Mouse (Mus musculus) liver, embryonic 16.5 days (tissue): Measurements from ENCODE around the gene Kcnc3. TPM values are rescaled to one million over a fixed set of nuclear protein-coding genes. Genes with fewer than 3 reads are reported as not detected.

ENCODE experiments used
- ATAC-seq: fragments of 200-750 bp; cut with Nextera tagmentation; 2 replicates; pipeline ENCODE4 v1.8.0; 2017; ENCODE audit warnings: low read depth, mild to moderate bottlenecking, moderate number of reproducible peaks, moderate library complexity
- H3K27ac ChIP-seq: fragments of 300-500 bp; sonication (generic); 2 replicates; pipeline ENCODE4 v1.5.1; 2014; ENCODE audit warnings: mild to moderate bottlenecking, low read length
- H3K27me3 ChIP-seq: fragments of 300-500 bp; sonication (generic); 2 replicates; pipeline ENCODE4 v1.6.1; 2014; ENCODE audit warnings: low read depth, low read length, mixed read lengths; ENCODE audit not compliant: control insufficient read depth, insufficient read depth
- H3K36me3 ChIP-seq: fragments of 300-500 bp; sonication (generic); 2 replicates; pipeline ENCODE4 v1.6.1; 2014; ENCODE audit warnings: mild to moderate bottlenecking; ENCODE audit not compliant: control insufficient read depth, insufficient read depth
- H3K4me1 ChIP-seq: fragments of 300-500 bp; sonication (generic); 2 replicates; pipeline ENCODE4 v1.6.1; 2014; ENCODE audit warnings: low read depth, low read length, mixed read lengths; ENCODE audit not compliant: control insufficient read depth
- H3K4me2 ChIP-seq: fragments of 300-500 bp; sonication (generic); 2 replicates; pipeline ENCODE4 v1.6.1; 2014; ENCODE audit warnings: low read depth, low read length, mixed read lengths
- H3K4me3 ChIP-seq: fragments of 300-500 bp; sonication (generic); 2 replicates; pipeline ENCODE4 v1.5.1; 2014; ENCODE audit warnings: low read depth, mild to moderate bottlenecking, low read length
- H3K9ac ChIP-seq: fragments of 300-500 bp; sonication (generic); 2 replicates; pipeline ENCODE4 v1.6.1; 2014; ENCODE audit warnings: low read depth, low read length
- H3K9me3 ChIP-seq: fragments of 300-500 bp; sonication (generic); replicated peaks from 2 replicates; pipeline ENCODE4 v1.6.1; 2016; ENCODE audit warnings: low read length; ENCODE audit not compliant: control insufficient read depth
- WGBS: fragments of 180-500 bp; shearing (Covaris S2); extraction: QIAGEN DNeasy Blood & Tissue Kit; methylation state at CpG from one replicate; pipeline ENCODE4 v1.1.7; 2014; ENCODE audit not compliant: insufficient replicate concordance; 5-methylcytosine and 5-hydroxymethylcytosine counted together
- polyA plus RNA-seq: library from polyadenylated mRNA; unstranded; fragments of >200 nt; fragmentation: Nextera tagmentation; extraction: Ambion mirVana; gene quantifications from 2 replicates; pipeline ENCODE4 v1.2.1, GENCODE M21; 2015

The Kcnc3 gene
- polyA plus RNA-seq, 1 experiment from 2014 or later = 0.06 TPM

DNA sequence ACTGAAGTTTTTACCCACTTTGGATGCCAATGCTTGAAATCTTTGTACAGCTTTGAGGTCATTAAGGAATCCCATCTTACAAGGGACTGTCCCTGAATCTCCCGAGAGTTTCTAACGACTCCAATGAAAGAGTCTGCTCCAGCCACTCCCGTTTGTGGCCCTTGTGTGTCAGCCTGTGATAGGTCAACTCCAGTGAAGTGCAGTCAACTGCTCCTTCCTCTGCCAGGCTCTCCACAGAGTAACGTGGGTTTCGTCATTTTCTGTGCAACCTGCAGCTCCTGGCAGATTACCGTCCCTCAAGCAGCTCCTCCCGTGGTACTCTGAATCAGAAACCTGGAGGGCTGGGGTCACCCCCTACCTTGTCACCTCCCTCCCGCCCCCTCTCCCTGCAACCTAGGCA lies 27.2 kb upstream of the Kcnc3 start:
- no peak overlapping the region for H3K27ac ChIP-seq
- H3K4me3 ChIP-seq = no peak overlapping the region
- 28% methylated on average over 8 of the region's 8 CpGs for WGBS

DNA sequence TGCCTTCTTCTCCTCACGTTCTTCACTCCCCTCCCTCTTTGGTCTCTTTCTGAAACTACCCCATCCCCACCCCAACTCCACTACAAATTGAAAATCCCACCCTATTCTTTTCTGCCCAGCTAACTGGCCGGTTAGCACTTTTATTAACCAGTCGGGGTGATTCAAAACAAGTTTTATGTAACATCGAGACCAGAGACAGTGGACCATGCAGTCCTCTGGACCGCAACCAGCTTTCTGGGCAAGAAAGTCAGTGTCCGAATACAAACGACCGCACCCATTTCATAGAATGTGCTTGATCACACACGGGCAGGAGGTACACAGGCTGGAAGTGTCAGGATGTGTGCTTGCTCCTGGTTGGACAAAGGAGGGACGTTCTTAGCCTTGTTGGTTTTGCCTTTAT lies 26.0 kb upstream of the Kcnc3 start:
- Histone ChIP-seq H3K9me3 (no peaks in the 10 kb centered on the region), H3K27ac (no peak overlapping the region), H3K9ac (no peak overlapping the region), H3K4me1 (no peaks in the 10 kb centered on the region), H3K36me3 (no peaks in the 10 kb centered on the region), H3K27me3 (no peaks in the 10 kb centered on the region), H3K4me3 (no peak overlapping the region), H3K4me2 (no peak overlapping the region)
- WGBS = 66% methylated on average over 10 of the region's 10 CpGs
- no peak for ATAC-seq

More for the DNA sequence above, 27.2 kb upstream of the Kcnc3 start:
- no peaks in the 10 kb centered on the region for H3K9me3 ChIP-seq
- H3K4me1 ChIP-seq = no peaks in the 10 kb centered on the region
- no peaks in the 10 kb centered on the region for H3K27me3 ChIP-seq
- ATAC-seq = no peak
- H3K36me3 ChIP-seq = no peaks in the 10 kb centered on the region
- H3K9ac ChIP-seq = no peak overlapping the region
- H3K4me2 ChIP-seq = no peak overlapping the region

DNA sequence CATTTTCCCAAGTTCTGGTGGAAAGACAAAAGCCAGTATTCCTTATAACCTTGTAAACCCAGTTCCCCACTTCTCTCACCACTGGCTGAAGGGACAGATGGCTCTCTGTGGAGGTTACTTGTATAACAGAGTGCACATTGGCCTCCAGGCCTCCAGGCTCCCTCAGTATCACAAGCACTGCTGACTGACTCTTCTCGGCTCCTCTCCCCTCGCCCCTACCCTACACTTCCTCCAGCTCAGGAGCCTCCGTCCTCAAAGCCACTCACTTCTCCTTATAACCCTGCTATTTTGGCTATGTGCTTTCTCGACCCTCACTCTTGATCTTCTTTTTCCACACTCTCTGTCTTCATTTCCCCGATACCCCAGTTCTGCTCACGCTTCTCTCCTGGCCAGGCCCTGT lies 25.1 kb upstream of the Kcnc3 start:
- no peaks in the 10 kb centered on the region for H3K36me3 ChIP-seq
- H3K9me3 ChIP-seq = no peaks in the 10 kb centered on the region
- no peak overlapping the region for H3K9ac ChIP-seq
- no peak overlapping the region for H3K27ac ChIP-seq
- ATAC-seq = no peak
- no peaks in the 10 kb centered on the region for H3K4me1 ChIP-seq
- WGBS = 38% methylated on average over 6 of the region's 6 CpGs
- no peaks in the 10 kb centered on the region for H3K27me3 ChIP-seq
- no peak overlapping the region for H3K4me3 ChIP-seq
- H3K4me2 ChIP-seq = no peak overlapping the region

DNA sequence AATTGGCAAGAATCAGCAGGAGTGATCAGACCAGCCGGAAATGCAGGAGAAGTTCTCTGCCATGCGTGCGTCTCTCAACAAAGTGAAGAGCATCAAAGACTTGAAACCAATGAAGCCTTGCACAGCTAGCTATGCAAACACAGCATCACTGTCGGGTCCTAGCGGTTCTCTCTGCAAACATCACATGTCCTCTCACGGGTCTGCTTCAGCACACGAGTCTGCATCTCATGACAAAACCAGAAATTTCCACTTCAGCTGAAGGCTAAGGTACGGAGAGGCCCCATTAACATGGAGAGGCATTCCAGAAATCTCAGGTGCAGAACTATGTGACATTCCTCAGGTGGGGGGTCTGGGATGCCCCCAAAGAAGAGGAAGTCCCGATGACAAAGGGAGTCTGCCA lies 21.7 kb upstream of the Kcnc3 start:
- no peak for ATAC-seq
- H3K4me3 ChIP-seq = no peak overlapping the region
- H3K4me1 ChIP-seq = no peaks in the 10 kb centered on the region
- H3K9ac ChIP-seq = no peak overlapping the region
- no peaks in the 10 kb centered on the region for H3K9me3 ChIP-seq
- H3K27ac ChIP-seq = no peak overlapping the region
- no peaks in the 10 kb centered on the region for H3K27me3 ChIP-seq
- no peak overlapping the region for H3K4me2 ChIP-seq
- no peaks in the 10 kb centered on the region for H3K36me3 ChIP-seq
- 58% methylated on average over 9 of the region's 9 CpGs for WGBS

DNA sequence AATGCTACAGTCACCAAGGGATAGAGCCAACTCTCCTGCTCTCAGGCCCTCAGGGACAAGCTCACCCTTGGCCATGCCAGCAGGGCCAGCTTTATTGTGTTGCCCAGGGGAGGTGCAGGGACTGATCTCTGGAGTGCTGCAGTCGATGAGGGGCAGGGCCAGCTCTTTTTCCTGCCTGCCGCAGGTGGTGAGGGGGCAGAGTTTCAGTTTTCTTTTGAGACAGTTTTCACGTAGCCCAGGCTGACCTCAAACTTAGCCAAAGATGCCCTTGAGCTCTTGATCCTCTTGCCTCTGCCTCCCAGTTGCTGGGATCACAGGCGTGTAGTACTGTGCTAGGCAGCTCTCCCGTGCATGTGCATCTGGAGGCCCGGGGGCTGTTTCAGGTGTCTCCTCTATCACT lies 19.5 kb upstream of the Kcnc3 start:
- Histone ChIP-seq H3K4me1 (no peaks in the 10 kb centered on the region), H3K27ac (no peak overlapping the region), H3K27me3 (no peaks in the 10 kb centered on the region), H3K9me3 (no peaks in the 10 kb centered on the region), H3K9ac (no peak overlapping the region), H3K4me3 (no peak overlapping the region), H3K36me3 (no peaks in the 10 kb centered on the region), H3K4me2 (no peak overlapping the region)
- no peak for ATAC-seq
- 64% methylated on average over 6 of the region's 6 CpGs for WGBS

DNA sequence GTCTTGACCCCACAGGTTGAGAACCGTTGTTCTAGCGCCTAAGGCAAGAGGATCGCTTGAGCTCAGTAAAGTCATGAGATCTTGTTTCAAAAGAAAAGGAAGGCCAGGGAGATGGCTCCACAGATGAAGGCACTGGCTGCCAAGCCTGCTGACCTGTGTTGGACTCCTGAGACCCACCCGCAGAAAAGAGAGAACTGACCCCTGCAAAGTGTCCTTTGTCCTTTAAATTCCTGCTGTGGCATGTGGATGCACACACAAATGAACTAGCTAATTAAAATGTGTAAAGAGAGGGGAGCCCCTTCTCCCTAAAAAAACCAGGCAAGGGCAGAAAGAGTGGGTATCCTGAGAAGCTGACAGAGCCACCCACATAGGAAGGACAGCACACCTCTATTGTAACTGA lies 18.7 kb upstream of the Kcnc3 start:
- Histone ChIP-seq H3K27ac (no peak overlapping the region), H3K9ac (no peak overlapping the region), H3K4me1 (no peaks in the 10 kb centered on the region), H3K9me3 (no peaks in the 10 kb centered on the region), H3K27me3 (no peaks in the 10 kb centered on the region), H3K4me3 (no peak overlapping the region), H3K4me2 (no peak overlapping the region), H3K36me3 (no peaks in the 10 kb centered on the region)
- ATAC-seq = 0 out of 2 replicates have a peak, but pooled peaks have one; percentile 9
- WGBS = 64% methylated on average over 4 of the region's 4 CpGs

DNA sequence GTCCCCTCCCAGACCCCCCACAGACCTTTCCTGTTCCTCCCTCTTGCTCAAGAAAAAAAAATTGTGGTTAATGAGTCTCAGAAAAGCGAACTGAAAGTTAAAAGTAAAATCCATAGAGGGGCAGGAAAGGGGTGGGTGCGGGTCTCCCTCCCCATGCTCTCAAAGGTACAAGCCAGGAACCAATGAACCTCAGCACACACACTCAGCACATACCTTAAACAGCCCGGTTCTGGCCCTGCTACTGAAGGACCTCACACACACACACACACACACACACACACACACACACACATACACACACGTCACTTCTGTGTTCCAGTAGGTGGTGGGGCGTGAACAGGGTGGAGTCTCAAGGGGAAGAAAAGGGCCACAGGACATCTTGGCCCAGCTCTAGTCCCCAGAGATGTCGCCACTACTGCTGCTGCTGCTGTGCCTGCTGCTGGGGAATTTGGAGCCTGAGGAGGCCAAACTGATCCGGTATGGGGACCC lies 18.2 kb upstream of the Kcnc3 start, which contains the start of gene Napsa:
Napsa (plus strand) TSS at position 168 of the 489 bp plus-strand sequence.
- WGBS = 20% methylated on average over 7 of the region's 7 CpGs
- H3K4me2 ChIP-seq = 0 out of 2 replicates have a peak within 1 kb of the TSS, but pooled peaks have one; percentile 4
- H3K9ac ChIP-seq = no peak within 1 kb of the TSS
- H3K4me1 ChIP-seq = no peaks in the 10 kb centered on the region
- no peaks in the 10 kb centered on the region for H3K36me3 ChIP-seq
- H3K27ac ChIP-seq = no peak within 1 kb of the TSS
- H3K27me3 ChIP-seq = no peaks in the 10 kb centered on the region
- H3K9me3 ChIP-seq = no peaks in the 10 kb centered on the region
- H3K4me3 ChIP-seq = peak within 1 kb of the TSS; percentile 5; the same call in 1 of the 2 replicates
- ATAC-seq = peak; percentile 43

DNA sequence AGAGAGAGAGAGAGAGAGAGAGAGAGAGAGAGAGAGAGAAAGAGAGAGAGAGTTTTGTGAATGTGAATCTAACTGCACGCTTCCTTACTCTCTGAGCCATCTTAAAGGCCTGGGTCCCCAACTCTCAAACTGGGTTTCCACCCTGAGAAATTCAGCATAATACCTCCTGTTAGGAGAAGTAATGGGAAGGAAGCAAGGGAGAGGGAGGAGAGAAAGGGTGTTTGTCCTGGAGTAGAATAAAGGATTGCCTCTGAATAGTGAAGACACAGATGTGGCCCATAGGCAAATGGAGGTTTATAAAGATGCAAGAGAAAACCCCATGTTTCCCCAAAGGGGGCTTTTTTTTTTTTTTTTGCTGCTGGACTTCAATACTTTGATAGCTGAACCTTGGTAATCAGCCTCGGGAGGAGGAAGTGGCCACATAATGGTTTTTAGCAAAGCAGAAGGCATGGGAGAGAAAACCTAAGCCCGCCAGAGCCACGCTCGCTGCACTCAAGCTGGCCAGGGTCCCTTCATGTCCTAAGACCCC lies 17.4 kb upstream of the Kcnc3 start:
- Histone ChIP-seq H3K27ac (no peak overlapping the region), H3K4me1 (no peaks in the 10 kb centered on the region), H3K4me3 (no peak overlapping the region; the same call in 1 of the 2 replicates), H3K36me3 (no peaks in the 10 kb centered on the region), H3K4me2 (0 out of 2 replicates have a peak overlapping the region, but pooled peaks have one; percentile 4), H3K9ac (no peak overlapping the region), H3K9me3 (no peaks in the 10 kb centered on the region), H3K27me3 (no peaks in the 10 kb centered on the region)
- no peak for ATAC-seq
- WGBS = 51% methylated on average over 5 of the region's 5 CpGs

DNA sequence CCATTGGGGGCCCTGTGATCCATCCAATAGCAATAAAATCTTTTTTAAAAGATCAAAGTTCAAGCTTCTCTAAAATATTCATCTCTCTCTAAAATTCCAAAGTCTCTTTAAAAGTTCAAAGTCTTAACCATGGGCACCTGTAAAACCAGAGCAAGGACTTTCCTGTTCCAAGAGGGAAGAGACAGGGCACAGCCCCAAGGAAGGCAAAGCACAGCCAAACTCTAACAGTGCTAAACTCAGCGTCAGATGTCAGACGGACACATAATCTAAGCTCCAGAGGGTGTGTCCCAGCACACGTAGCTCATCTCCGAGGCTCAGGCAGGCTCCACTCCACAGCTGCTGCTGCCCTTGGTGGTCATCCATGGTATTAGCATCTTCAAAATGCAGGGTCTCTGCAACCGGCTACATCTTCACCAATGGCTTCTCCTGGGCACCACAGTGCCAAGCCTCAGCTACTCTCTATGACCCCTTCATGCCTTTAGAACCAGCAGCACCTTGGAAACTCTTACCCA lies 14.1 kb upstream of the Kcnc3 start:
- Histone ChIP-seq H3K36me3 (no peaks in the 10 kb centered on the region), H3K4me2 (no peak overlapping the region), H3K9me3 (no peaks in the 10 kb centered on the region), H3K4me1 (no peaks in the 10 kb centered on the region), H3K9ac (no peak overlapping the region), H3K4me3 (no peak overlapping the region), H3K27me3 (no peaks in the 10 kb centered on the region; the same call in 1 of the 2 replicates), H3K27ac (no peak overlapping the region)
- 38% methylated on average over 5 of the region's 5 CpGs for WGBS
- no peak for ATAC-seq
